Mouse (Mus musculus) urinary bladder, adult 2 months (tissue): Measurements from ENCODE around the gene Tspan8. TPM values are rescaled to one million over a fixed set of nuclear protein-coding genes. Genes with fewer than 3 reads are reported as not detected.
"Not testable (repeated sequence)": the region's sequence is repeated elsewhere in the genome, so short reads cannot be mapped to it uniquely, and the experiment has no call there.

Experiments
- DNase-seq: peaks from one replicate; pipeline ENCODE4 v3.0.0; 2022; ENCODE audit warnings: low spot score
- polyA plus RNA-seq: library from polyadenylated mRNA; depleted of rRNA; stranded (reverse); fragments of >200 nt; gene quantifications from 2 replicates; pipeline ENCODE4 v1.2.3, GENCODE M21; 2012; rRNA removed

Gene Tspan8
- 113 and 130 TPM in 2 replicates for polyA plus RNA-seq

DNA sequence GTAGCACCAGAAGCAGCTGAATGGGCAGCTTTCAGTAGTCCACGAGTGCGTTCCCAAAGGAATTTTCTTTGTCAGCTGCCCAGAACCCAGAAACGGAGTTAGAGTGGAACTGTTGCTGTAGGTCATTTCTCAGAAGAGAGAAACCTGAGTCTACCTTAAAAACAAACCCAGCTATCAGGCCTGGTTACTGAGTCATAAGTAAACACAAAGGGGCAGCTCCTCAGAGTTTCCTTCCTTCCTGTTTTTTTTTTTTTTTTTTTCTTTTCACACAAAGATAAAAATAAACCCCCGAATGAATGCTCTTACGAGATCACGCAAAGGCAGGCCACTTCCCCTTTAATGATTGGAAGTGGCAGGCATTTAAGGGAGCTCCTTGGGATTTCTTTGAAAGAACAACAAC, at the start of gene Tspan8:
Gene Tspan8, plus strand, starts transcription at position 322 of the 400 bp plus-strand sequence.
- DNase-seq: no peak

- no peak for DNase-seq
Measured at GRCm38 (mm10) chr10:115770032-115770431, 46.6 kb upstream of the Tspan8 start.

DNA sequence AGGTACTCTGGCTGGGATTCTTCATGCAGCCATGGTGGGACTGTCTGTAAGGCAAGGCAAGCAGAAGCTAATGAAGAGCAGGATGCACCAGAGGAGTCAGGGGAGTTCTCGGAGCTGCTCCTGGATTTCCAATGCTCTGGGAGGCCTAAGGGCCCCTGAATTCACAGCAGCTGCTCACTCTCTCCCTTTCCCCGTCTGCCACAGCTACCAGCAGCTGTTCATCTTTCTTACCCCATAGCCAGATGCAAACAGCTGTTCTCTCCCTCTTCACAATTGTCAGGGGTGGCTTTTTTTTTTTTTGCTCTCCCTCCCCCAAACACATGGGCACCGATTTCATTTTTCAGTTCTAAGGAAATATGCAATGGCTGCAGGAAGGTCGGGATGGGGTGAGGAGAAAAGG, 42.2 kb upstream of the Tspan8 start:
- no peak for DNase-seq

- DNase-seq: no peak
Measured at GRCm38 (mm10) chr10:115775945-115776905, 40.4 kb upstream of the Tspan8 start.

DNA sequence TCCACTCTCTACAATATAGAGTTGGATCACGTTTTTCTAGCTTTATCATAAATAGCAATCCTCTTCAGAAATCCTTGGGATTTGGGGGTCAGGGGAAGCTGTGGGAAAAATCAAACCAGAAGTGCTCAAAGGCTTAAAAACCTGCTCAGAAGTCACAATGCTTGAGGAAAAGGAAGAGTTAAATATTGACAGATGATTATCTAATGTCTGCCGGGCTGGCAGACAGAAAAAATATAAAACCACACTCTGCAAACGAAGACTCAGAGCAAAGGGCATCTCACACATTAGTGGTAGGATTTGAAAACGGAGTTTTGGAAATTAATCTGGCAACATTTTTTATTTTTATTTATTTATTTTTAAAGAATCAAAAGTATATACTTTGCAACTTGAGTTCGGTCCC, 39.3 kb upstream of the Tspan8 start:
- DNase-seq: no peak

DNA sequence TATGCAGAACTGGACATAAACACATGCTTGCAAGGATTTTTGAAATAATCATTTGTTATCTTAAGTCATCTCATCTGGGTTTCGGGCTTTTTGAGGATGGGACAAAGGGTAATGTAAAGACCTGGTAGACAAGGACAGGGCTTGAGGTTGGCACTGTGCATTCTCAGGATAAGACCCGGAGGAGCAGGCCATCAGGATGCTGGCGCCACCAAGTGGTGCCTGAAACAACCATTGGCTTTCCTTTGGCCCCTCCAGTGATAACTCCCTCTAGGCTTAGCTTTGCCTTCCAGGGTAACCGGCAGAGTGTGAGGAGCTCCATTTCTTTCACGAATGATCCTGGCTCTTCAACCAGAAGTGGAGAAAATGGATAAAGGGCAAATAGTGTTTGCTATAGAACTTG, 38.0 kb upstream of the Tspan8 start:
- DNase-seq: no peak

DNA sequence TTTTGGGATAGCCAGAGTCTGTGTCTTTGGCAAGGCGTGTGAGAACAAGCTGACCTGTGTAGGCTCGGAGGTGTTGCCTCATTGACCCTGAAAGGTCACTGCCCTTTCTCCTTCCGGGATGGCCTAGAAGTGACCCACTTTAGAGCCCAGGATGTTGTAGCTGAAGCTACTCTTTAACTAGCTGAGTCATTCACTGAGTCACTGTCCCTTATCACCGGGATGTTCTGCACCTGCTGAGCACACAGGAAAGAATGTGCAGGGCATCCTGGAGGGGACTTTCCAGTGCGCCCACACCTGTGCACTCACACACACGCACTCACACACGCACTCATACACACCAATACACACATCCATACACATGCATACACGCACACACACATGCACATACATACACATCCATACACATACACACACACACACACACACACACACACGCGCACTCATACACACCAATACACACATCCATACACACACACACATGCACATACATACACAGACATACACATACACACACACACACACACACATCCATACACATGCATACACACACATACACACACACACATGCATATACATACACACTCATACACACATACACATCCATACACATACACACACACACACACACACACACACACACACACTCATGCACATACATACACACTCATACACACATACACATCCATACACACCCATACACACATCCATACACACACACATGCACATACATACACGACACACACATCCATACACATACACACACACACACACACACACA, 36.2 kb upstream of the Tspan8 start:
- DNase-seq: no peak

GRCm38 (mm10) chr10:115783232-115783631, 33.4 kb upstream of the Tspan8 start:
- DNase-seq: no peak

GRCm38 (mm10) chr10:115790788-115791187, 25.8 kb upstream of the Tspan8 start:
- no peak for DNase-seq

GRCm38 (mm10) chr10:115796072-115796788, 20.4 kb upstream of the Tspan8 start:
- no peak for DNase-seq

DNA sequence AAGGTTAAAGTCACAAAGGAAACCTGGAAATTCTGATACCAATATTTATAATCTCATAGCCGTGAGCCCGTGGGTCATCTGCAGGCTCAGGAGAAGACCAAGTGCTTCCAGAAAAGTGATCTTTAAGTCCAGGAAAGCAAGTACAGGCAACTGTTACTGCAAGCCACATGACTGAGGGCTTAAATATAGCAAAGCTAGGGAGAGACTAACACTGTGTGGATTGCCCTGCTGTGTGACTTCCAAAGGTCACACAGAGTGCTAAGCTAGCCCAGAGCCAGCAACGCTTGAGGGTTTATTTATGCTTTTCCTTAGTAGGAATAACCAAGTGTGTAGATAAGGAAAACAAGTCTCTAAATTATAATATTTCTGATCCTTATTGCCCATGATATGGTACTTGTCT, 15.2 kb upstream of the Tspan8 start:
- DNase-seq: no peak

GRCm38 (mm10) chr10:115803013-115803412, 13.6 kb upstream of the Tspan8 start:
- DNase-seq: not testable (repeated sequence)

GRCm38 (mm10) chr10:115803765-115804164, 12.9 kb upstream of the Tspan8 start:
- DNase-seq: no peak

DNA sequence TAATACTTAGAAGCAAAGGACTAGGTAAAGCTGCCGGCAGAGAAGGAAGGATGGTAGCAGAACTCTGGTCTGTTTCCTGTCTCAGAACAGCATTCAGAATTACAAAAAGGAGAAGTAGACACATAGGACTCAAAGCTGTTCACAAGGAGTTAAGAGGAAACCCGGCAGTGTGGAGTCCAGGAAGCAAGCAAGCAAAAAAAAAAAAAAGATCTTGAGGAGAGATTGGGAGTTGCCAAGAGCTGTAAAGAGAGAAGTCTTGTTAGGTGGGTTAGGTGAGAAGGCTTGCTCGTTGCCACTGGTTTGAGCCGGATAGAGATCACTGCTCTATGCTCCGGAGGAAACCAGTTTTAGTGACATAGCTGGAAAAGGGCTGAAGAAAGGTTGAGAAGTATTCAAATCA, 10.6 kb upstream of the Tspan8 start:
- DNase-seq: no peak

- DNase-seq: no peak
Measured at GRCm38 (mm10) chr10:115809169-115809568, 7.5 kb upstream of the Tspan8 start.

GRCm38 (mm10) chr10:115811519-115811918, 5.1 kb upstream of the Tspan8 start:
- DNase-seq: no peak

- no peak for DNase-seq
Measured at GRCm38 (mm10) chr10:115814878-115815277, 1.8 kb upstream of the Tspan8 start.

- no peak for DNase-seq
Measured at GRCm38 (mm10) chr10:115817056-115817724, 558 bp downstream of the Tspan8 start.

- DNase-seq: no peak
Measured at GRCm38 (mm10) chr10:115825289-115825688, 8.7 kb downstream of the Tspan8 start.

GRCm38 (mm10) chr10:115828872-115829271, 12.2 kb downstream of the Tspan8 start:
- DNase-seq: no peak

GRCm38 (mm10) chr10:115829696-115830095, 13.1 kb downstream of the Tspan8 start:
- DNase-seq: no peak
